Comparison of ENCODE assay signal across 22 mouse cellular contexts in genomic region chr6:120777533-120777932, GRCm38 (mm10). TPM values are rescaled to one million over a fixed set of nuclear protein-coding genes. Genes with fewer than 3 reads are reported as not detected.
"Had no signal": no experiment of that assay in that cellular context is flagged by ENCODE, and none has a peak within 500 bp of the region (broad histone marks: within the 10 kb centered on the region; RNA-seq: fewer than 3 reads in every experiment).

No protein-coding gene starts in this region.

- H3K4me2 ChIP-seq: liver, embryonic 13.5 days; liver, embryonic 15.5 days; lung, embryonic 14.5 days; midbrain, embryonic 12.5 days; neural tube, embryonic 13.5 days; neural tube, embryonic 15.5 days had no signal

- H3K27ac ChIP-seq: liver, embryonic 13.5 days; liver, embryonic 15.5 days; midbrain, embryonic 10.5 days; midbrain, embryonic 12.5 days; neural tube, embryonic 13.5 days; neural tube, embryonic 15.5 days had no signal

- H3K27me3 ChIP-seq: liver, embryonic 13.5 days; liver, embryonic 15.5 days; midbrain, embryonic 12.5 days; neural tube, embryonic 13.5 days; neural tube, embryonic 15.5 days had no signal

- H3K4me3 ChIP-seq: liver, embryonic 13.5 days; liver, embryonic 15.5 days; midbrain, embryonic 10.5 days; midbrain, embryonic 12.5 days; myocyte; neural tube, embryonic 13.5 days; neural tube, embryonic 15.5 days had no signal

- H3K36me3 ChIP-seq: liver, embryonic 13.5 days; liver, embryonic 15.5 days; midbrain, embryonic 12.5 days; neural tube, embryonic 13.5 days; neural tube, embryonic 15.5 days had no signal

- H3K9me3 ChIP-seq: liver, embryonic 13.5 days; liver, embryonic 15.5 days; midbrain, embryonic 10.5 days; midbrain, embryonic 12.5 days; neural tube, embryonic 13.5 days; neural tube, embryonic 15.5 days had no signal

- H3K9ac ChIP-seq: liver, embryonic 13.5 days; liver, embryonic 15.5 days; lung, embryonic 14.5 days; midbrain, embryonic 12.5 days; neural tube, embryonic 13.5 days; neural tube, embryonic 15.5 days had no signal

- ATAC-seq: midbrain, embryonic 16.5 days had no signal

- DNase-seq: liver, embryonic 13.5 days; lung, adult 18-20 months; lung, embryonic 14.5 days; lung, postnatal 14 days; midbrain, embryonic 14.5 days; retina, postnatal 1 day; right cerebral cortex, adult 18-20 months; right cerebral cortex, postnatal 25 days; right cerebral cortex, postnatal 4 days; spleen, adult 18-20 months; thymus, adult 2 months; thymus, postnatal 25 days; thymus, postnatal 4 days had no signal

RNA-seq across cellular contexts. Expression of gene Slc25a18, which starts 4.2 kb away (rescaled TPM):
- total RNA-seq: megakaryocyte-erythroid progenitor cell, adult 5-6 weeks had no signal
- polyA plus RNA-seq: urinary bladder, adult 2 months had no signal
